Mouse (Mus musculus) bone marrow, adult 2 months (tissue): ENCODE measurements at regions not wholly inside any gene's neighbourhood (a gene's known extent, or its start where the extent isn't known, plus 50 kb on each side); places are given as distances from the start of the nearest gene placed in this dataset.

Experiments
- CTCF ChIP-seq: fragments of 200-500 bp; IDR thresholded peaks from 2 replicates; pipeline ENCODE4 v1.5.1; 2011; ENCODE audit warnings: low read length, control low read depth; ENCODE audit not compliant: control insufficient read depth, insufficient read depth
- POLR2A ChIP-seq: fragments of 200-500 bp; IDR thresholded peaks from 2 replicates; pipeline ENCODE4 v1.6.1; 2011; ENCODE audit warnings: low read depth, mild to moderate bottlenecking, control low read depth, low read length, borderline replicate concordance; ENCODE audit not compliant: control insufficient read depth

DNA sequence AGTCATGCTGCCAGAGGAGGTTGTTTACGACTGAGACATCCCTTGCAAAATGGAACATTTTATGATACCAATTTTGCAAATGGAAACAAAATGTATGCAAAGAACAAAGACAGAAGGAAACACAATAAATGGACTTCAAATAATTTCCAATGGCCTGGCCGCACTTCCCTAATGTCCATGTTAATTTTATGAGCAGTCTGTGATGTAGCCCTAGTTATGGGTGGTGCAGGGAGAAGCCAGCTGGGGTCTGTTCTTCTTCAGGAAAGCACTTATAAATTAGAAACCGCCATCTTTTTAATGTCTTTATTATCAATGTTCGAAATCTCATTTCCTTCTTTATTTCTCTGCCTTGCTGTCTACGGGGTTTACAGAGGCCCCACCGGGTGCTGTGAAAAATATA lies 51.0 kb upstream of the Jak1 start:
- TF ChIP-seq POLR2A (no peak), CTCF (no peak)
